Mouse (Mus musculus): ENCODE results near the gene Setdb1. TPM values are rescaled to one million over a fixed set of nuclear protein-coding genes. Genes with fewer than 3 reads are reported as not detected.

Gene Setdb1
- polyA plus RNA-seq, 2 experiments: 13.4 to 14.1 TPM

DNA sequence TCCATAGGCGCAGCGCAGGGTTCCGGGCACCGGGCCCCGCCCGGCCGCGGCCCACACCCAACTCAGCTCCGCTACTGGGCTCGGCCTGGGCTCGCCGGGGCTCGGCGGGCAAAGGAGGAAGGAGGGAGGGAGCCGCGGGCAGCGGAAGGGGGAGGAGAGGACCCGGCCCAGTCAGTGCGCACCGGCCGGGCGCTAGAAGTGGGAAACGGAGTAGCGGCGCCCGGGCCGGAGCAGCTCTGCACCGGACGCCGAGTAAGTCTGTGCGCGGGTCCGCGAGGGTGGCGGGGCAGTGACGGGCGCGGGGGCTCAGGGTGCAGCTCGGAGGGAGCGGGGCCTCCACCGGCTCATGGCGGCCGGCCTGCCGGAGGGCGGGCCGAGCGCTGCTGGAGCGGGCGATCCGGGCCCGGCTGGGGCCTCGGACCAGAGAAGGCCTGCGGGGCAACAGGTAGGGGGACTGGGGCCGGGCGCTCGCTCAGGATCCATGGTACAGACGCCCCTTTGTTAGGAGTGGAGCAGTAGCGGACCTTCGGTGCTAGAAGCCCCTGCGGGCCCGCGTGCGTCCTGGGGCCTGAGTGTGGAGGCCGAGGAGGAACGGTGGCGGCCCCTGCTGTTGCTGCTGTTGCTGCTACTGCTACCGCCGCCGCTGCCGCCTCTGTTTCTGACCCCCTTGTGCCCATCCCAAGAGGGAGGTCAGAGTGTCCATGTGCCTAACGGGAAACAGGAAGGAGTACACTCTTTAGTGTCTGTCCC, 41.7 kb downstream of the Setdb1 start:
- DNase-seq (ENCODE audit: low read depth in 3 of 3, low spot score in 3 of 3): peak; percentile 81 to 86 (median 82)
- H3K36me3 ChIP-seq (replicated peaks; ENCODE audit: control insufficient read depth, insufficient read depth, low read depth): peaks cover 10% of the 10 kb centered on the region
- no peaks in the 10 kb centered on the region for H3K27me3 ChIP-seq (ENCODE audit: control insufficient read depth, insufficient read depth, low read length)
- H3K4me2 ChIP-seq (ENCODE audit: low read depth): peak overlapping the region; percentile 99
- peak overlapping the region; percentile 75 for H3K27ac ChIP-seq
- peak overlapping the region; percentile 97 for H3K9ac ChIP-seq (replicated peaks)
- peak; percentile 87 for ATAC-seq (ENCODE audit: insufficient read depth)
- TF ChIP-seq CTCF (IDR thresholded peaks at IDR 0.05; ENCODE audit: low read depth): peak; percentile 70
- no peak for TF ChIP-seq EP300 (IDR thresholded peaks at IDR 0.05; ENCODE audit: low read depth)
- under 1% methylated on average over 64 of the region's 71 CpGs for WGBS (ENCODE audit: insufficient replicate concordance)
- peak overlapping the region; percentile 80 to 93 for H3K4me3 ChIP-seq (ENCODE audit: insufficient read depth in 1 of 2, low read depth in 2 of 2, low read length in 2 of 2)
- H3K9me3 ChIP-seq (ENCODE audit: control insufficient read depth, low read length): no peaks in the 10 kb centered on the region
- peaks cover 45 to 63% of the 10 kb centered on the region in 2 experiments for H3K4me1 ChIP-seq (replicated peaks; ENCODE audit: control insufficient read depth in 2 of 2, insufficient read depth in 2 of 2, low read length in 1 of 2)

DNA sequence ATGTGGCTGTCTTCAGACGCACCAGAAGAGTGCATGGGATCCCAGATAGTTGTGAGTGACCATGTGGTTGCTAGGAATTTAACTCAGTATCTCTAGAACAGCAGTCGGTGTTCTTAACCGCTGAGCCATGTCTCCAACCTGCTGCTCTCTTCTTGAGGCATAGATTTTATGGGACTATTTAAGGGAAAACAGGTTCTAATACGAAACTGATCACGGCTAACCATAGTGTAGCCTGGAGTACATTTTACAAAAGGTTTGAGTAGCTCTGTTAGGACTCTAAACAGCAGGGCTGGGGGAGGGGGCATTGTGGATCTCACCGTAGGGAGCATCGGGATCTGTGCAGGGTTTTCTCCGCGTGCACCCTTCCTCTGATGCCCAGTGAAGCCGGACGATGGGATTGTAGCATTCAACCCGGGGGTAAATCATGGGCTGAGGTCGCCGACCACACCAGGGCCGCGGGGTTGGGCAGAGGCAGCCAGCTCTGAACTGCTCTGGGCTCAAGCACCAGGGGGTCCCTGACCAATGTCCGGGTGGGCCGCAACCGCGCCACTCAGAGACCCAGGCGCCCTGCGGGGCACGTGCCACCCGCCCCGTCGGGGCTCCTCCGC, 42.4 kb downstream of the Setdb1 start, which contains the start of gene Cers2:
TSS of gene Cers2 (plus strand) at position 306 of the 608 bp plus-strand sequence.
- Histone ChIP-seq H3K9me3 (ENCODE audit: control insufficient read depth, low read length) (no peaks in the 10 kb centered on the region), H3K4me3 (ENCODE audit: insufficient read depth in 1 of 2, low read depth in 2 of 2, low read length in 2 of 2) (peak within 1 kb of the TSS; percentile 80 to 93), H3K4me1 (replicated peaks; ENCODE audit: control insufficient read depth in 2 of 2, insufficient read depth in 2 of 2, low read length in 1 of 2) (peaks cover 45 to 60% of the 10 kb centered on the region in 2 experiments), H3K27ac (peak within 1 kb of the TSS; percentile 89), H3K36me3 (replicated peaks; ENCODE audit: control insufficient read depth, insufficient read depth, low read depth) (peaks cover 5% of the 10 kb centered on the region), H3K4me2 (ENCODE audit: low read depth) (peak within 1 kb of the TSS; percentile 99), H3K9ac (replicated peaks) (peak within 1 kb of the TSS; percentile 97), H3K27me3 (ENCODE audit: control insufficient read depth, insufficient read depth, low read length) (no peaks in the 10 kb centered on the region)
- no peak for DNase-seq (ENCODE audit: low read depth in 3 of 3, low spot score in 3 of 3)
- ATAC-seq (ENCODE audit: insufficient read depth): 0 out of 2 replicates have a peak, but pooled peaks have one; percentile 0
- no peak for TF ChIP-seq CTCF (IDR thresholded peaks at IDR 0.05; ENCODE audit: low read depth)
- no peak for TF ChIP-seq EP300 (IDR thresholded peaks at IDR 0.05; ENCODE audit: low read depth)
- 2% methylated on average over 27 of the region's 27 CpGs for WGBS (ENCODE audit: insufficient replicate concordance)

DNA sequence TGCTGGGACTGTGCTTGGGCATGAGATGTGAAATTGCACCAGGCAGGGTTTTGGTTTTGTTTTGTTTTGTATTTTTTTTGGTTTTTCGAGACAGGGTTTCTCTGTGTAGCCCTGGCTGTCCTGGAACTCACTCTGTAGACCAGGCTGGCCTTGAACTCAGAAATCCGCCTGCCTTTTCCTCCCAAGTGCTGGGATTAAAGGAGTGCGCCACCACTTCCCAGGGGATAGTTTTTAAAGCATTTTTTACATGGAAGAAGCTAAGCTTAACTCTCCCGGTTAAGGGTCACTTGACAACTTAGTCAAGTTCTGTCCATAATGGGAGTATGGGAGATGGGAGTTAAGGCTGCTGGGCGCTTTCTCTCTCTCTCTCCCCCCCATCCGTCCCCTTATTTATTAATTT, 42.9 kb downstream of the Setdb1 start:
- Histone ChIP-seq H3K9ac (replicated peaks) (peak overlapping the region; percentile 97), H3K4me2 (ENCODE audit: low read depth) (peak overlapping the region; percentile 99)
- no peak for ATAC-seq (ENCODE audit: insufficient read depth)

DNA sequence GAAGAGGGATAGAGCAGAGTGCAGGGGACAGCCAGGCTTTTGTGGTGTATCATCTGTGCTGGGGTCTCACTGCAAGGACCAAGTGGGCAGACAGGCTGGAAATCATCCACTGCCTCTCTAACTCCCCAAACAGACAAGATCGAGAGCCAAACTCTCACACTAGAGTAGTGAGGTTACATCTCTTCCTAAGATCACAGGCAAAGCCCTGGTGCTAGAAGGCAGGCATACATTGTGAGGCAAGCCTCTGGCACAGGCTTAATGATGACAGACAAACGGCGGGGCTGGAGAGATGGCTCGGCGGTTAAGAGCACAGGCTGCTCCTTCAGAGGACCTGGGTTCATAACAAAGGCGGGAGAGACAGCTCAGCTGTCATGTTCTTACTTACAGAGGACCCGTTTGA, 43.5 kb downstream of the Setdb1 start:
- Histone ChIP-seq H3K36me3 (replicated peaks; ENCODE audit: control insufficient read depth, insufficient read depth, low read depth) (no peaks in the 10 kb centered on the region), H3K27ac (peak overlapping the region; percentile 89), H3K9ac (replicated peaks) (peak overlapping the region; percentile 97), H3K4me2 (ENCODE audit: low read depth) (peak overlapping the region; percentile 99), H3K4me3 (ENCODE audit: insufficient read depth in 1 of 2, low read depth in 2 of 2, low read length in 2 of 2) (peak overlapping the region; percentile 43 to 80), H3K9me3 (ENCODE audit: control insufficient read depth, low read length) (no peaks in the 10 kb centered on the region), H3K27me3 (ENCODE audit: control insufficient read depth, insufficient read depth, low read length) (no peaks in the 10 kb centered on the region), H3K4me1 (replicated peaks; ENCODE audit: control insufficient read depth in 2 of 2, insufficient read depth in 2 of 2, low read length in 1 of 2) (peaks cover 45 to 55% of the 10 kb centered on the region in 2 experiments)
- no peak for DNase-seq (ENCODE audit: low read depth in 3 of 3, low spot score in 3 of 3)
- WGBS (ENCODE audit: insufficient replicate concordance): 8% methylated on average over 7 of the region's 7 CpGs
- no peak for TF ChIP-seq EP300 (IDR thresholded peaks at IDR 0.05; ENCODE audit: low read depth)
- no peak for TF ChIP-seq CTCF (IDR thresholded peaks at IDR 0.05; ENCODE audit: low read depth)
- ATAC-seq (ENCODE audit: insufficient read depth): no peak

More for the DNA sequence above, 42.9 kb downstream of the Setdb1 start:
- no peaks in the 10 kb centered on the region for H3K9me3 ChIP-seq (ENCODE audit: control insufficient read depth, low read length)
- no peaks in the 10 kb centered on the region for H3K27me3 ChIP-seq (ENCODE audit: control insufficient read depth, insufficient read depth, low read length)
- no peak for TF ChIP-seq EP300 (IDR thresholded peaks at IDR 0.05; ENCODE audit: low read depth)
- no peak for TF ChIP-seq CTCF (IDR thresholded peaks at IDR 0.05; ENCODE audit: low read depth)
- no peaks in the 10 kb centered on the region; the same call in 1 of the 2 replicates for H3K36me3 ChIP-seq (replicated peaks; ENCODE audit: control insufficient read depth, insufficient read depth, low read depth)
- 32% methylated on average over 6 of the region's 6 CpGs for WGBS (ENCODE audit: insufficient replicate concordance)
- H3K4me1 ChIP-seq (replicated peaks; ENCODE audit: control insufficient read depth in 2 of 2, insufficient read depth in 2 of 2, low read length in 1 of 2): peaks cover 45 to 58% of the 10 kb centered on the region in 2 experiments
- DNase-seq (ENCODE audit: low read depth in 3 of 3, low spot score in 3 of 3): no peak
- H3K4me3 ChIP-seq (ENCODE audit: insufficient read depth in 1 of 2, low read depth in 2 of 2, low read length in 2 of 2): peak overlapping the region; percentile 80 to 93
- H3K27ac ChIP-seq: peak overlapping the region; percentile 89

DNA sequence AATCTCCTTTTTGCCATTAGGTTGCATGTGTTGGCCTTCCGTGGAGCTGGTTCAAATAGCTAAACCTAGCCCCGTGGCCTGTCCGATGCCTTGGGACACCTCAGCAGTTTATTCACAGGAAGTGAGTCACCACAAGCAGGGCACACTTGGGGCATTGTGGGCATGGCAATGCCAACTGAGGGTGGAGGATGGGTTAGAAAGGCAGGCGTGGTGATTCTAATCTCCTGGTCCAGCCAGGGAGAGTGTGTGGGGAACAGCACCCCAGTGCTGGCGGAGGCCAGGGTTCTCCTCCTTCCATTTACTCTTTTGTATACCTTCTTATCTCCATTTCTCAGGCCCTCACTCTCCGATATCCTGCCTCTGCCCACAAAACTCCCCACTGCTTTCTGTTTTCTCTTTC, 44.4 kb downstream of the Setdb1 start:
- Histone ChIP-seq H3K9me3 (ENCODE audit: control insufficient read depth, low read length) (no peaks in the 10 kb centered on the region), H3K27me3 (ENCODE audit: control insufficient read depth, insufficient read depth, low read length) (no peaks in the 10 kb centered on the region), H3K9ac (replicated peaks) (peak overlapping the region; percentile 97), H3K4me3 (ENCODE audit: insufficient read depth in 1 of 2, low read depth in 2 of 2, low read length in 2 of 2) (peak overlapping the region; percentile 35 to 80), H3K4me1 (replicated peaks; ENCODE audit: control insufficient read depth in 2 of 2, insufficient read depth in 2 of 2, low read length in 1 of 2) (peaks cover 42 to 48% of the 10 kb centered on the region in 2 experiments), H3K27ac (peak overlapping the region; percentile 89), H3K4me2 (ENCODE audit: low read depth) (peak overlapping the region; percentile 99), H3K36me3 (replicated peaks; ENCODE audit: control insufficient read depth, insufficient read depth, low read depth) (no peaks in the 10 kb centered on the region)
- DNase-seq (ENCODE audit: low read depth in 3 of 3, low spot score in 3 of 3) (peak; percentile 57 to 74 (median 65)), ATAC-seq (ENCODE audit: insufficient read depth) (peak; percentile 48)
- no peak for TF ChIP-seq CTCF (IDR thresholded peaks at IDR 0.05; ENCODE audit: low read depth)
- TF ChIP-seq EP300 (IDR thresholded peaks at IDR 0.05; ENCODE audit: low read depth): peak; percentile 51; the same call in 1 of the 2 replicates
- 8% methylated on average over 6 of the region's 6 CpGs for WGBS (ENCODE audit: insufficient replicate concordance)

All from liver, embryonic 14.5 days (tissue).